ENCODE assay signal across 7 mouse cellular contexts in the genomic region with DNA sequence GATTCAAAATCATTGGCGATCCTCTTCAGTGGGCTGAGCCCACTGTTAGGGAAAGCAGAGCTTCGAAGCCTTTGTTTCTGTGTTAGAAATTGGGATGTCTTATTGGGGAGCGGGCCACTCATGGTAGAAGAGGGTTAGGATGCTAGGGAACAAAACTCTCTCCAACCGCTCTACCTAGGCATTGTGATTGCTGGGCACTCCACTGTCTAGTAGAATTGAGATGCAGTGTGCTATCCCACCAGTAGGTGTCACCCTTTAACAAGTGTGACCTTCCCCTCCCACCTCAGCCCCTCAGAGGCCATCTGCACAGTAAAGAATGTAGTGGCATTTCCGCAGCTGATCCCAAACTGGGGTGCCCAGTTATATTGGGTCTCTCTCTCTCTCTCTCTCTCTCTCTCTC. TPM values are rescaled to one million over a fixed set of nuclear protein-coding genes. Genes with fewer than 3 reads are reported as not detected.
DNase-seq lines count a peak whose midpoint lies in the region; ATAC-seq lines count a peak whose summit lies in the region.

No protein-coding gene starts in this region.

- peak; percentile 88 for DNase-seq in adrenal gland, postnatal 14 days
- DNase-seq in embryonic facial prominence, embryonic 11.5 days (ENCODE audit: low spot score), result peak; percentile 95
- peak; percentile 80 for DNase-seq in heart, adult 8-10 months (ENCODE audit: low spot score)
- peak; percentile 78 to 87 for DNase-seq in kidney, adult 8-10 months
- peak; percentile 67 to 86 for DNase-seq in spleen, postnatal 10 days (ENCODE audit: low spot score in 2 of 2)

- no peaks in the 10 kb centered on the region for H3K36me3 ChIP-seq in embryonic facial prominence, embryonic 11.5 days (replicated peaks; ENCODE audit: control insufficient read depth, insufficient read depth, low read depth, low read length)
- no peaks in the 10 kb centered on the region for H3K36me3 ChIP-seq in limb, embryonic 12.5 days
- H3K36me3 ChIP-seq in midbrain, embryonic 15.5 days (replicated peaks), result no peaks in the 10 kb centered on the region

- no peak overlapping the region for H3K27ac ChIP-seq in embryonic facial prominence, embryonic 11.5 days (replicated peaks; ENCODE audit: low read depth, low read length)
- H3K27ac ChIP-seq in limb, embryonic 12.5 days, result no peak overlapping the region
- H3K27ac ChIP-seq in midbrain, embryonic 15.5 days, result no peak overlapping the region

- no peak overlapping the region for H3K9ac ChIP-seq in embryonic facial prominence, embryonic 11.5 days (replicated peaks; ENCODE audit: low read length)
- H3K9ac ChIP-seq in limb, embryonic 12.5 days (replicated peaks), result no peak overlapping the region
- H3K9ac ChIP-seq in midbrain, embryonic 15.5 days, result no peak overlapping the region

- H3K4me3 ChIP-seq in embryonic facial prominence, embryonic 11.5 days (ENCODE audit: low read depth, low read length), result no peak overlapping the region
- H3K4me3 ChIP-seq in limb, embryonic 12.5 days (replicated peaks), result no peak overlapping the region
- no peak overlapping the region for H3K4me3 ChIP-seq in midbrain, embryonic 15.5 days

- no peaks in the 10 kb centered on the region for H3K4me1 ChIP-seq in embryonic facial prominence, embryonic 11.5 days (ENCODE audit: control insufficient read depth, insufficient read depth, low read length)
- peaks cover 21% of the 10 kb centered on the region for H3K4me1 ChIP-seq in limb, embryonic 12.5 days (replicated peaks)
- H3K4me1 ChIP-seq in midbrain, embryonic 15.5 days, result no peaks in the 10 kb centered on the region

- ATAC-seq in embryonic facial prominence, embryonic 11.5 days (replicated peaks; ENCODE audit: insufficient number of reproducible peaks, low FRiP score, low TSS enrichment, low read depth), result peak; percentile 85
- 0 out of 2 replicates have a peak, but pooled peaks have one; percentile 66 for ATAC-seq in limb, embryonic 12.5 days (ENCODE audit: insufficient number of reproducible peaks, insufficient read depth, low FRiP score, low TSS enrichment, low read depth)
- peak; percentile 75 for ATAC-seq in midbrain, embryonic 15.5 days (replicated peaks)

- H3K27me3 ChIP-seq in embryonic facial prominence, embryonic 11.5 days (ENCODE audit: control insufficient read depth, insufficient read depth, low read length), result no peaks in the 10 kb centered on the region
- H3K27me3 ChIP-seq in limb, embryonic 12.5 days, result no peaks in the 10 kb centered on the region
- H3K27me3 ChIP-seq in midbrain, embryonic 15.5 days (replicated peaks), result no peaks in the 10 kb centered on the region

- WGBS in embryonic facial prominence, embryonic 11.5 days, result 19% methylated on average over 5 of the region's 5 CpGs
- WGBS in limb, embryonic 12.5 days, result 12% methylated on average over 5 of the region's 5 CpGs
- WGBS in midbrain, embryonic 15.5 days, result 15% methylated on average over 5 of the region's 5 CpGs

- H3K9me3 ChIP-seq in embryonic facial prominence, embryonic 11.5 days (replicated peaks; ENCODE audit: control insufficient read depth, low read length), result no peaks in the 10 kb centered on the region
- H3K9me3 ChIP-seq in limb, embryonic 12.5 days, result no peaks in the 10 kb centered on the region
- no peaks in the 10 kb centered on the region for H3K9me3 ChIP-seq in midbrain, embryonic 15.5 days

- H3K4me2 ChIP-seq in embryonic facial prominence, embryonic 11.5 days (ENCODE audit: low read depth, low read length), result no peak overlapping the region
- H3K4me2 ChIP-seq in limb, embryonic 12.5 days, result peak overlapping the region; percentile 18
- H3K4me2 ChIP-seq in midbrain, embryonic 15.5 days, result no peak overlapping the region

RNA-seq across cellular contexts. Expression of a gene that starts 52.2 kb away (rescaled TPM):
- total RNA-seq in adrenal gland, postnatal 14 days (2021), result 0.19 and 0.22 TPM in 2 replicates
- polyA plus RNA-seq in embryonic facial prominence, embryonic 11.5 days (2014; fragmentation: Nextera tagmentation; extraction: Ambion mirVana), result 18.0 and 20.3 TPM in 2 replicates
- total RNA-seq in heart, adult 8-10 months (2022), result not detected
- polyA plus RNA-seq in limb, embryonic 12.5 days (2016; fragmentation: Nextera tagmentation; extraction: Ambion mirVana), result 6.0 and 7.0 TPM in 2 replicates
- polyA plus RNA-seq in midbrain, embryonic 15.5 days (2015; fragmentation: Nextera tagmentation; extraction: Ambion mirVana), result 8.0 and 10.7 TPM in 2 replicates
